Mouse (Mus musculus): Measurements from ENCODE around the gene Gpr146.

Gene Gpr146

DNA sequence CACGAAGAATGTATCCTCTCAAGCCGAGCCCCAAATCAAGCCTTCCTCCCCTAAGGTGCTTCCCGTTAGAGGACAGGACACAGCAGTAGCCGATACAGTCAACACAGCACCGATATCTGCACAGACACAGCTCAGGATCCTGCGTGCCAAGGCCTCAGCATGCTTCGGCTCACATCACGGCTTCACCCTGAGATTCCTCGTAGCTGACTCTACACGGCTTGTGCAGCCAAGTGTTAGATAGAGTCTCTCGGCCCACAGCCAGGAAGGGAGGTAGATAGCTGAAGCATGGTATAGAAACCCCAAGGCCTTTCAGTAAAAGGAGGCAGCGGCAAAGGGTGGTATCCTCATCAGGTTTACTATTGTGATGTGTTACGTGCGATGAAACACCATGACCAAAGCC is 22.5 kb downstream of the Gpr146 start:
- no peak for DNase-seq (ENCODE audit: low spot score)

DNA sequence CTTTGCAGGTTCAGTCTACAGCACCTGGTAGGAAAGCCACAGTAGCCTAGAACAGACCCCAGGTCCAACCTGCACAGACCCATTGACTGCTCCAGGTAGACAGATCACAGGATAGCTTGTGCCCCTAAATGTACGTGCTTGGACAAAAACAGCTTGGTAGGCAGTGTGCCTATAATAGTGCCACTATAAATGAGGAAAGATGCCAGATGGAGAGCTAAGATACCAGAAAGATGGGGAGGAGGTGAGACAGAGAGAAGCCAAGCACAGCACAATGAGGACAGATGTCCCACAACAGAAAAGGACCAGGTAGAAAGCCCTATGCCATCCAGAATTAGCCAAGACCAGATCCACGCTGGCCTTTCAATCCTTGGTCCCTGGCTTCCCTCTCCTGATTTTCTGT is 24.6 kb downstream of the Gpr146 start:
- no peak for DNase-seq (ENCODE audit: low spot score)

DNA sequence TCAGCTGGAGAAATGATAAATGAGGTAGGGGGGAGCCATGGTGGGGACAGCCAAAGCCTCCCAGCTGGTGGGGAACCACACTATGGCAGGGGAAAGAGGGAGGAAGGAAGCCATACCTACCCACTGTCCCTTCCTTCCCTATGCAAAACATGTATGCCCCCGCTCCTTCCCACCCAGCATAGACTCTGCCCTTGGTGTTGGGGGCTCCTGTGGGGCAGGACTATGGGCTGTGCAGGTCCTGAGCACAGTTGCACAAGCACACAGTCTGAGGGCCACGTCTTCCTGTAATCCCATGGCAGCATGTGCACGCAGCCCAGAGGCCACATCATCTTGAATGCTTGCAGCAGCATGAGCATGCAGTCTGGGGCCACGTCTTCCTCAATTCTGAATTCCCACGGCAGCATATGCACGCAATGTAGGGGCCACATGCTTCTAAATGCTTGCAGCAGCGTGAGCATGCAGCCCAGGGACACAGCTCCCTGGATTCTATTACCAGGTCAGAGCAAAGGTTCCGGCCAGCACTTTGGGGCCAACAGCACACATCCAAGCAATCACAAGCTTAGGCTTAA is 26.3 kb downstream of the Gpr146 start:
- DNase-seq (ENCODE audit: low spot score), result no peak

DNA sequence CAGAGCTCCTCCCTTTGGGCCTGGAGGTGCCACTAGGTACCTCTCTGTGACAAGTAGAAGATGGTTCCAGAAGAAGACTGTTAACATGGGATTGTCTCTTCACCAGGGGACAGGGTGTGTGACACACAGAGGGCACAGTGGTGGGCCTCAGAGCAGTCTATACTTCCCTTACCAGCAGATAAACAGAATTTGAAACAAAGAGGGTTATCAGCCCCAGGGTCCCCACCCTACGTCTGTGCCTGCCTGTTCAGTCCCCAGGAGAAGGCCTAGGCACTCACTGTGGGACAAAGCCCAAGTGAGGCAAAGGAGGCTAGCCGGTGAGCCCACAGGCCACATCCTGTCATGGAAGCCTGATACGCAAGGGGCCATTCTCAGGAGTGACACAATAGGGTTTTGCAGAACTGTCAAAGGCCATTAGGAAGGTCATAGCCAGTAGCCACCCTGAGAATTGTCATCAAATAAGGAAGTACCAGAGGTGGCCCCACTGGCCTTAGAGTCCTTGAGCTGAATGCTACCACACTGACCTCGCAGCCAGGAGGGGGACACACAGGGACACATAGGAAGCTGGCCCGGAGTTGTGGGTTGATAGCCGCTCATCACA is 27.4 kb downstream of the Gpr146 start, which contains the start of gene C130050O18Rik:
Gene C130050O18Rik (plus strand): TSS at position 480 of the 601 bp plus-strand sequence.
- DNase-seq (ENCODE audit: low spot score), result no peak

DNA sequence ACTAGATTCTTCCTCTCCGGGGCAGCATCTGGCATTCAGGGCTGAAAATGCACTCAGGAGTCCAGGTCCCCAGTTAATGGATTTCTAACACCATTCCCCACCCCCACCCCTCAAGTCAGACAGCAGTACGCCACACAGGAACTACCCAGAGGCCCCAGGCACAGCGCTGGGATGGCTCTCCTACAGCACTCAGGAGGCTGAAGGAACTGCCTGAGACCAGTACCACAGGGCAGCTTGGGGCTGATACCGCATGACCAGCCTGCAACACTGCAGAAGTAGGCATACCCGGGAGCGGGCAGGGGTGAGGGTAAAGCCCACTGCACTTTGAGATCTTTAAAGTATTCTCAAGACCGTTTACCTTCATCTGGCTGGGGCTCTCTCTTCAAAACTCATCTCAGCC is 28.0 kb downstream of the Gpr146 start:
- DNase-seq (ENCODE audit: low spot score), result no peak

GRCm38 (mm10) chr5:139405953-139406352 is 28.5 kb downstream of the Gpr146 start:
- no peak for DNase-seq (ENCODE audit: low spot score)

- no peak for DNase-seq (ENCODE audit: low spot score)
Observed at GRCm38 (mm10) chr5:139407121-139407885, 29.8 kb downstream of the Gpr146 start.

GRCm38 (mm10) chr5:139408511-139408910 is 31.0 kb downstream of the Gpr146 start:
- DNase-seq (ENCODE audit: low spot score), result no peak

DNA sequence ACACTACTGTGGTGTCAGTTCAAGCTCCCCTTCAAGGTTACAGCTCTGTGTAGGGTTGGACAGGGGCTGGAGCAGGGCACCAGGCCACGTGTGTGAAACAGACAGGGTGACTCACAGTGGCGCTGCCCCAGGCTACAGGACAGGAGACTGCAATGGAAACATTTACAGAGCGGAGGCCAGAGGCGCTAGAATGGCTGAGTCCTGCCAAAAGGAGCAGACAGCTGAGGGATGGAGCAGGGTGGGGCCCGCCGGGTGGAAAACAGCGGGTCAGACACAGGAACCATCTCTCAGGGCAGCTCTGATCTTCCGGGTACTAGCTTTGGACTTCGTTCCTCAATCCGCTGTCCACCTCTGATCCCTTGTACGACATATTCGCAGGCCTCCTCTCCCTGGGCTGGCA is 31.9 kb downstream of the Gpr146 start:
- DNase-seq (ENCODE audit: low spot score), result no peak

DNA sequence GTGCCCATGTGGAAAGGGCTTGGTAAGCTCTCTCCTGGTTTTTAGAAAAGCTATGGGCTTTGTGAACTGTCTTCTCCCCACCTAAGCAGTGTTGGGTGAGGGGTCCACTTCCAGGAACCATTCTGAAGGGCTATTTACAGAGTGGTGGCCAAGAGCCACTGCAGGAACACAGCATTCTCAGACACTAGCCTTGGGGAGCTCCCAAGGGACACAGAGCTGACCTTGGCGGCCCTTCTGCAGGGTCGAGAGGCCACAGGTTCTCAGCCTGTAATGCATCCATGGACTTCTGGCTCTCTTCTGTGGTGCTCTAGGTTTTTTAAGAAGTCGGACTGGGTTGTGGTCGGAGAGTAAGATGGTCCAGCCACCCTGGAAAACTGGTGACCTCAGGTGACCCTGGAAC is 32.6 kb downstream of the Gpr146 start:
- no peak for DNase-seq (ENCODE audit: low spot score)

DNA sequence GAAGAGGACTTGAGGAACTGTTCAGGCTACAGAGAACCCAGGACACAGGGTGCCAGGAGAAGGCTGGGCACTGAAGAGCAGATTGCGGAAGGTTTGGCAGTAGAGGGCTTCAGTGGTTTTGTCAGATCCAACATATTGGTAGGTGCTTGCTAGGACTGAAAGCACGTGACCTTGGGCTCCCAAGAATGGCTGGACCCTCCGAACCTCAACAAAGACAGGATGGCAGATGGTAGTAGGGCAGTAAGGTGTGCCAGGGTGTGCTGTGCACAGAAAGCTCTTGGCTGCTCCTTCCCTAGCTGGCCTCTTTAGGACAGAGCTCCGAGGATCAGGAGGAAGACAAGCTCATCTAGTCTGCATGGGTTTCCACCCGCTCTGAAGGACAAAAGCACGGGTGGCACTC is 33.6 kb downstream of the Gpr146 start:
- no peak for DNase-seq (ENCODE audit: low spot score)

DNA sequence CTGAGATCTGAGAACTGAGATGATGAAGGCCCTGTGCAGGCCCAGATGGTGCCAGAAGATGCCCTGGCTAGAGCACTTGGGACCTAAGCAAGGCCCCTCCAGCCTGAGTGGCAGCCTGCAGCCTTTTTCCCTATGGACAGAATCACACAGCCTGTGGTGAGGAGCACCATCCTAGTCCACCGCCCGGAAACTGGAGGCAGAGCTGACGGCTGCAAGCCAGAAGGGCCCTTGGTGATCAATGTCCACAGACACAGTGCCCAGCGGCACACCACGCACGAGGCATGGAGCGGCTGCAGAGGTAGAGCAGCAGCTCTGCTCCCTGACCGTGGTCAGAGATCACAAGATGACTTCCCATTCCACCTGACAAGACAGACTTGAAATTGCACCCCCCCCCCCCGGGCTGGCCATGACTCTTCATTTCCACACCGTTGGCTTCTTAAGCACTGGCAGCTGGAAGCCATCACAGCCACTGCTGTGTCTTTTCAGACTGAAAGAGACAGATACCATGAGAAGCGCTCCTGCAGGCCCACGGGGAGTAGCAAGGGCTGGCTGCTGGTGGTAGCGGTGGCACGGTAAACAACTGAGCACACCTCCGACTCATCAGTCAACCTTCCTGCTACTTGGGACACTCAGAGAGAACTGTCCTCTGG is 34.3 kb downstream of the Gpr146 start:
- no peak for DNase-seq (ENCODE audit: low spot score)

DNA sequence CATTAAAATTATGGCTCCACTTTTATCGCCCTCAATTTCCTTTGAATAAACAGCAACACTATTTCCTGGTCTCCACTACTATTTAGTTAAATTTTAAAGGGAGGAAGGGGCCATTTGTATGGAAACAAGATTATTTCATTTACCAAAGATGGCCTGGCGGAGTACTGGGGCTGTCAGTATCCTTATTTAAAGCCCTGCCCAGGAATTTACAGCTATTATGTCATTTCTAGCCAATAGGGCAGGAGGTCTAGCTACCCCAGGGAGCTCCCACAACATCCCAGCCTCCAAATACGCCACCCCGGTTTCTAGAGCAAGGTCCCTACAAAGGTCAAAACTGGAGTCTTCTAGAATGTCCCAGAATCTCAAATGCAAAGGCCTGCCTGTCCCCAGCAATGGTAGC is 36.0 kb downstream of the Gpr146 start:
- DNase-seq (ENCODE audit: low spot score), result no peak

- no peak for DNase-seq (ENCODE audit: low spot score)
Observed at GRCm38 (mm10) chr5:139415001-139415400, 37.5 kb downstream of the Gpr146 start.

DNA sequence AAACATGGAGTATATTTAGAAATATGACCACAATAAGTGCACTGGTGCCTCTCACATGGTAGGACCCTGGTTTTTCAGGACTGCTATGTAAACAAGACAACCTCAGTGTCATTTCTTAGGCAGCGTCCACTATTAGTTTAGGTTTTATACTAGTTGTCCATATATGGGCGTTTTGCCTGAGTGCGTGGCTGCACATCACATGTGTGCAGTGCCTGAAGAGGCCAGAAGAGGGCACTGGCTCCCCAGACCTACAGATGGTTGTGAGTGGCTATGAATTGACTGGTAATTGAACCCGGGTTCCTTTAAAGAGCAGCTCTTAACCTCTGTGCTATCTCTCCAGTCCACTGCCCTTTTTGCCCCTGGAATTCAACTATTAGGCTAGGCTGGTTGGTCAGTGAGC is 39.4 kb downstream of the Gpr146 start:
- no peak for DNase-seq (ENCODE audit: low spot score)

DNA sequence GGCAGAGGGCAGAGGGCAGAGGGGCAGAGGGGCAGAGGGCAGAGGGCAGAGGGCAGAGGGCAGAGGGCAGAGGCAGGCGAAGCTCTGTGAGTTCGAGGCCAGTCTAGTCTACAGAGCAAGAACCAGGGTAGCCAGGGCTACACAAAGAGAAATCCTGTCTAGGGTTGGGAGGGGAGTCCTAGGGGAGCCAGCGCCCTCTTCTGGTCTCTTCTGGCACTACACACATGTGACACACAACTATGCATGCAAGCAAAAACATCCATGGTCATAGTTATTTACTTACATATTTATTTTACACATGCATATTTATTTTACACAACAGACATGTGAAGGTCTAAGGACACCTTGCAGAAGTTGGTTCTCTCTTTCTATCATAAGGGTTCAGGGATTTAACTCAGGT is 40.0 kb downstream of the Gpr146 start:
- DNase-seq (ENCODE audit: low spot score), result no peak

DNA sequence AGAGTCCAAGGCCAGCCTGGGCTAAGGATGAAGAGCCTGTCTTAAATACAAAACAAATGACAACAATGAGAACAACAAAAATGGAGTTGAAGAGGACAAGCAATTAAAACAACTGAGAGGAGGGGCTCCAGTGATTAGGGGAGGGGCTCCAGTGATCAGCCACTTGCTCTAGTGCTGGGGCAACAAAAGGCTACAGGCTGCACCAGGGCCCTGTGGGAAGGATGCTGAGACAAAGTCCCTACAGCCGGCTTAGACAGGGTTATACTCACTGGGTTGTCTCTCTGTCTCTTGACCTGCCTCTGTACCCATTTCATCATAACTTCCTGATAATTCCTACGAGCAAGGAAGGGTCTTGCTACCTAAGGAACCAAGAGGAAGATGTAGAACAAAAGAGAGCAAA is 40.6 kb downstream of the Gpr146 start:
- no peak for DNase-seq (ENCODE audit: low spot score)

- DNase-seq (ENCODE audit: low spot score), result no peak
Observed at GRCm38 (mm10) chr5:139418633-139419032, 41.1 kb downstream of the Gpr146 start.

- no peak for DNase-seq (ENCODE audit: low spot score)
Observed at GRCm38 (mm10) chr5:139423026-139423865, 45.7 kb downstream of the Gpr146 start, which contains the start of gene Gper1. Gene Gper1, plus strand, starts transcription at chr5:139423151.

DNA sequence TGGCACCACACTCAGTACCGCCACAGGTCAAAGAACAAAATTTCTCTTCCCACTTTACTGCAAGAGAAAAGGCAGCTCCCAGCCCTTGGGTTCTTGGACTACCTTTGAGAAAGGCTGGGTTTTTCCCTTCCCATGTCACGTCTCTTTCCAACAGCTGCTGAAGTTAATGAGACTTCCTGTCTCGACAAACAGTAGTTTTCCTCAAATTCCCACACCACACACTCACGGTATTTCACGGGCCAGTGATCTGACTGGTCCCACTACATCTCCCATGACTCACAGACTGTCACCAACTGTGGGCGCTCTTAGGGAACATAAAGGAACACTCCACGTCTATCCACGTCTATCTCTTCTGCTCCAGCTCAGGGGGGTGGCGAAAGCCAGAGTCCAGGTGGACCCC is 47.7 kb downstream of the Gpr146 start:
- no peak for DNase-seq (ENCODE audit: low spot score)

DNA sequence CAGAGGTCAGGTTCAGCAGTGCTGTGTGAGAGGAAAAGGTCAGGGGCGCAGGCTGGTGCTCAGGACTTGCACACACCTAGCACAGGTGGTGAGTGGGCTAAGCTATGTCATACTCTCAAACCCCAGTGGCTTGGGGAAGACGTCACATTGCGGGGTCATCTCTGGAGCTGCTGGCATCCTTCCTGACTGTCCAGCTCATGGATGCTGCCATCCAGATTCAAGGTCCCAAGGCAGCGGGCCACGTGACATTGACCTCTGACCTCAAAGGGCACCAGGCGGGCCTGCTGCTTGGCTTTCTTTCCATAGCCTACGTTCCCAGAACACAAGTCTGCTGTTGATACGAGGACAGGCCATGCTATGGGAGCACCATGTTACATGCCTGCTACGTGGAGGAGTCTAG is 49.5 kb downstream of the Gpr146 start:
- DNase-seq (ENCODE audit: low spot score), result no peak

DNA sequence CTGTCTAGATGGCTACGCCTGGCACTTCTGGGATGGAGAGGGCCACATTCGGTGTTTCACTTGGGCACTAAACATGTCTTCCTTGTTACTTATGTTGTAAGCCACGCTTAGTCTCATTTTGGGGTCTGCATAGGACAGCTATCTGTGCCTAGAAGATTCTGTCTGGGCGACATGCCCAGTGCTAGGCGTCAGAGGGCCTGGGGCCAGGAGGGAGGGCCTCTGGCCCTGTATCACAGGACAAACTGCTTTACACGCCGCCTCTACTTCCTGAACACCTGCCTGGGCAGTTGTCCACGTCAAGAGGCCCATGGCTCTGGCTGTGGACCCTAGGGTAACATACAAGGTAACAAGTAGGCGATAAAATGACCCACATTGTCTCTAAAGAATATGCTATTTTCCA is 50.5 kb downstream of the Gpr146 start:
- DNase-seq (ENCODE audit: low spot score), result no peak
